Mouse (Mus musculus) heart, postnatal 0 days (tissue): Measurements from ENCODE around the gene Kynu. TPM values are rescaled to one million over a fixed set of nuclear protein-coding genes. Genes with fewer than 3 reads are reported as not detected.

ENCODE experiments used
- ATAC-seq: fragments of 200-750 bp; cut with Nextera tagmentation; 2 replicates; pipeline ENCODE4 v1.8.0; 2017; ENCODE audit warnings: low read depth, moderate number of reproducible peaks, moderate library complexity; ENCODE audit not compliant: insufficient read depth
- DNase-seq: peaks from one replicate; pipeline ENCODE4 v3.0.0-alpha.2; 2016; ENCODE audit warnings: low spot score
- H3K27ac ChIP-seq: fragments of 300-500 bp; sonication (generic); 2 replicates; pipeline ENCODE4 v1.5.1; 2014; ENCODE audit warnings: low read depth, mild to moderate bottlenecking
- H3K27me3 ChIP-seq: fragments of 300-500 bp; sonication (generic); 2 replicates; pipeline ENCODE4 v1.6.1; 2014; ENCODE audit warnings: low read length, mixed read lengths; ENCODE audit not compliant: control insufficient read depth, insufficient read depth
- H3K36me3 ChIP-seq: fragments of 300-500 bp; sonication (generic); replicated peaks from 2 replicates; pipeline ENCODE4 v1.6.1; 2014; ENCODE audit warnings: low read length, mixed read lengths; ENCODE audit not compliant: control insufficient read depth, insufficient read depth
- H3K4me1 ChIP-seq: fragments of 300-500 bp; sonication (generic); 2 replicates; pipeline ENCODE4 v1.6.1; 2014; ENCODE audit warnings: antibody characterized with exemption; ENCODE audit not compliant: control insufficient read depth, insufficient read depth
- H3K4me2 ChIP-seq: fragments of 300-500 bp; sonication (generic); 2 replicates; pipeline ENCODE4 v1.6.1; 2014; ENCODE audit warnings: low read depth, mild to moderate bottlenecking, low read length, moderate library complexity
- H3K4me3 ChIP-seq: fragments of 300-500 bp; sonication (generic); 2 replicates; pipeline ENCODE4 v1.5.1; 2014; ENCODE audit warnings: low read depth, low read length
- H3K9ac ChIP-seq: fragments of 300-500 bp; sonication (generic); replicated peaks from 2 replicates; pipeline ENCODE4 v1.6.1; 2014; ENCODE audit warnings: low read depth, low read length, mixed read lengths
- H3K9me3 ChIP-seq: fragments of 300-500 bp; sonication (generic); replicated peaks from 2 replicates; pipeline ENCODE4 v1.6.1; 2016; ENCODE audit warnings: low read length; ENCODE audit not compliant: control insufficient read depth
- CTCF ChIP-seq: IDR thresholded peaks from 2 replicates; pipeline ENCODE4 v1.5.1; 2016; ENCODE audit warnings: antibody characterized with exemption, control low read depth, low read depth
- EP300 ChIP-seq: IDR thresholded peaks from 2 replicates; pipeline ENCODE4 v1.6.1; 2016; ENCODE audit warnings: antibody characterized with exemption, low read depth
- WGBS: fragments of 180-500 bp; shearing (Covaris S2); extraction: QIAGEN DNeasy Blood & Tissue Kit; methylation state at CpG from one replicate; pipeline ENCODE4 v1.1.7; 2014; 5-methylcytosine and 5-hydroxymethylcytosine counted together
- polyA plus RNA-seq: library from polyadenylated mRNA; unstranded; fragments of >200 nt; fragmentation: Nextera tagmentation; extraction: Ambion mirVana; gene quantifications from 2 replicates; pipeline ENCODE4 v1.2.1, GENCODE M21; 2015
- total RNA-seq: library from RNA; depleted of rRNA; stranded (reverse); fragments of >200 nt; gene quantifications from 2 replicates; pipeline ENCODE4 v1.2.3, GENCODE M21; 2014; ENCODE audit warnings: low replicate concordance

Gene Kynu
- total and polyA plus RNA-seq, 2 experiments from 2014 or later = not detected

DNA sequence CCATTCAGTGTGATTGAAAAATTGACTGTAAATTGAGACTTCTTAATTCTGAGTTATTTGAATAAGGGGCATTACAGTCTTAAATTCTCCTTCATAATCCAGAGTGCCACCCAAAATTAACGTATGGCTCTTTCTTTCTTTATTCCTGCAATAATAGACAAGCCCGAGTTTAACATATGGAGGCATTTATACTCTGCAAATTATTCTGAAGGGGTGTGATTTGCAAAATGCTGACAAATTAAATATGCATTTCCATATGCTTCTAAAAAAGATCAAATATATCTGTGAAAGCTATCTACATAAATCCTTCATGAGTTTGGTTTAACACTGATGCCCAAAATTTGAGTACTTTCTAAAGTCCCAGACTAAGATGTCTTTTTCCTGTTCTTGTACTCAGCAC is 91.8 kb downstream of the Kynu start:
- no peak for TF ChIP-seq EP300
- TF ChIP-seq CTCF = no peak
- no peaks in the 10 kb centered on the region for H3K27me3 ChIP-seq
- no peak overlapping the region for H3K4me3 ChIP-seq
- no peak for DNase-seq
- H3K27ac ChIP-seq = no peak overlapping the region
- H3K4me2 ChIP-seq = no peak overlapping the region
- ATAC-seq = no peak
- no peaks in the 10 kb centered on the region for H3K4me1 ChIP-seq
- no peak overlapping the region for H3K9ac ChIP-seq
- H3K36me3 ChIP-seq = no peaks in the 10 kb centered on the region
- 52% methylated on average over 2 of the region's 2 CpGs for WGBS
- no peaks in the 10 kb centered on the region for H3K9me3 ChIP-seq

DNA sequence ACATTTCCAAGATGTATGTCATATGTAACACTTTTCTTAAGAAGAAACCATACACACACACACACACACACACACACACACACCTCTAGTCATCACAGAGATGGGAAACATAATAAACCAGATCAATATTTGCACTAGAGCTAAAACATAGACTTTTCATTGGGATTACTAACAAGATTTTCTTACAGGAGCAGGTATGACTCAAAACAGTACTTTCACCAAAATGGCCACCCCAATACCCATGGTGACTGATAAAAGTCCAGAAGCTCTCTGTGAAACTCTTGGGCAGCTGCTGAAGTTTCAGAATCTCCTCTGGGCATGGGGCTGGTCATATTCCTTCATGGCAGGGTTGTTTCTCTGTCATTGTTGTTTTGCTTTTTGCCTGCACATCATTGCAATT is 114.5 kb downstream of the Kynu start:
- no peaks in the 10 kb centered on the region for H3K36me3 ChIP-seq
- H3K4me3 ChIP-seq = no peak overlapping the region
- no peak overlapping the region for H3K9ac ChIP-seq
- H3K4me1 ChIP-seq = no peaks in the 10 kb centered on the region
- H3K4me2 ChIP-seq = no peak overlapping the region
- no peaks in the 10 kb centered on the region for H3K9me3 ChIP-seq
- TF ChIP-seq EP300 (no peak), CTCF (no peak)
- H3K27me3 ChIP-seq = no peaks in the 10 kb centered on the region
- ATAC-seq = no peak
- DNase-seq = no peak
- H3K27ac ChIP-seq = no peak overlapping the region

DNA sequence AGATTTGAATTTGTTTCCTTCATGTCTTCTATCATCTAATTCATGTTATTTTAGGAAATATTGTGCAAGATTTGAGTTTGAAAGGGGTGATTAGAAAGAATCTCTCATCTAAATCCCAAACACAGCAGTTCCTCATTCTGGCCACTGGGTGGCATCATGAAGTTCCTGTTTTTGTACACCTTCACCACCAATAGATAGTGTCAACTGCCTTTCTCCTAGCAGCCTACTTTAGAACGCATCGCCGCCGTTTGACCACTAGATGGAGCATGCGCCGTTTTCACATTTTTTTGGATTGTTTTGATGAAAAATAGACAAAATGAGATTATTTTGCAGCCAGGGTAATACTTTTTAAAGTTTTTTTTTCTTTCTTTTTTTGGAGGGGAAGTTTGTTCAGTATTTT is 118.5 kb downstream of the Kynu start:
- H3K9ac ChIP-seq = no peak overlapping the region
- ATAC-seq = peak; percentile 55; the same call in 1 of the 2 replicates
- no peak overlapping the region for H3K27ac ChIP-seq
- no peaks in the 10 kb centered on the region for H3K4me1 ChIP-seq
- no peaks in the 10 kb centered on the region for H3K27me3 ChIP-seq
- peak; percentile 82 for TF ChIP-seq CTCF
- TF ChIP-seq EP300 = no peak
- no peaks in the 10 kb centered on the region for H3K9me3 ChIP-seq
- peak; percentile 76 for DNase-seq
- no peak overlapping the region for H3K4me3 ChIP-seq
- H3K4me2 ChIP-seq = no peak overlapping the region
- WGBS = 2% methylated on average over 6 of the region's 6 CpGs
- H3K36me3 ChIP-seq = no peaks in the 10 kb centered on the region

DNA sequence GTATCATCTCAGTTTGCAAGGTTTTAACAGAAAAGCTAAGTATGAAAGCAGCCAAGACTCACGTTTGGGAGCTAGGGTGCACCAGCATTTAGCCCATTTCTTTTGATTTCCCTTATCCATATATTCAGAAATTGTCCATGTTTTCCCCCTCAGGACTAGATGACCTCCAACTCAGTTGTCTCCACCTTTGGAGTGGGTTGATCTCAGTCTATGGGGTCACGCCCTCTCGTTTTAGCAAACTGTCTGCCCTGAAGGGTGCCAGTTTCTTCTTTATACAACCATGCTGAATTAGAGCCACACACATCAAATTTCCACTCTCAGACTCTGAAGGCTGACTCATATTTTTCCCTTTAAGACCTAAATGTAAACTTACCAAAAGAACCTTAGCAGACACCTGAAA is 119.0 kb downstream of the Kynu start:
- TF ChIP-seq EP300 = no peak
- no peak for TF ChIP-seq CTCF
- ATAC-seq = no peak
- no peak overlapping the region for H3K4me3 ChIP-seq

DNA sequence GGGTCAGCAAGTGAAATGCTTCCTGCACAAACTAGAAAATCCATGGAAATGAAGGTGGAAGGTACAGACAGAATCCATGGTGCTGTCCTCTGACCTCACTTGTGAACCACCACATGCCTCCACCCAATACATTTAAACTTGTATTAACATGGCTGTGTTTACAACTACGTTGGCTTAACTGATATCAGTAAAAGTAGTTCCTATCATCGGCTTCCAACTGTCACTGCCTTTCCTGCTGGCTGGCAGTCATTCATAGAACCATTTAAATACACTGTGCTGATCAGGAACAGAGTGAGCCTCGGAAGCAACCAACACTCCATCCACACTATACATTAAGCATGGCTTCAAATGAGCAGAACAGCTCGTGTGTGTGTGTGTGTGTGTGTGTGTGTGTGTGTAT is 120.1 kb downstream of the Kynu start:
- H3K36me3 ChIP-seq = no peaks in the 10 kb centered on the region
- H3K9me3 ChIP-seq = no peaks in the 10 kb centered on the region
- TF ChIP-seq CTCF (no peak), EP300 (no peak)
- WGBS = 54% methylated on average over 4 of the region's 4 CpGs
- no peaks in the 10 kb centered on the region for H3K4me1 ChIP-seq
- no peaks in the 10 kb centered on the region for H3K27me3 ChIP-seq
- no peak overlapping the region for H3K27ac ChIP-seq
- no peak overlapping the region for H3K4me3 ChIP-seq
- H3K9ac ChIP-seq = no peak overlapping the region
- DNase-seq (no peak), ATAC-seq (no peak)
- H3K4me2 ChIP-seq = no peak overlapping the region

More for the DNA sequence above, 119.0 kb downstream of the Kynu start:
- 41% methylated on average over 3 of the region's 3 CpGs for WGBS
- DNase-seq = no peak
- Histone ChIP-seq H3K9me3 (no peaks in the 10 kb centered on the region), H3K4me1 (no peaks in the 10 kb centered on the region), H3K27ac (no peak overlapping the region), H3K4me2 (no peak overlapping the region), H3K36me3 (no peaks in the 10 kb centered on the region), H3K9ac (no peak overlapping the region), H3K27me3 (no peaks in the 10 kb centered on the region)

DNA sequence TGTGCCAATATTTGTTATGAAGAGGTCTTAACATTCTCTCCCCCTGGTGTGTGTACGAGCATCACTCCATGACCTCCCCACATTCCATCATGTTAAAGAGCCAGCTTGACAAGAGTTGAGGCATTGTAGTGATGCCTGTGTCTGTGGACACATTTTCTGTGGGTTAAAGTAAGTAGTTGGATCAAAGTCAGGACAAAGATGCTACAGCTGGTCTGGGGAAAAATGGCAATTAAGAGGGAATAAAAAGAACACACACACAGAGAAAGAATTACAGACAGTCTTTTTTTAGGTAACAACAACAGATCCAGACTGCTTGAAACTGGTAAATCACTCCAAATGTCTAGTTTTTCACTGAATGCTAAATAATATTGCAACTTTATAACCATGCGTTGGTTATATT is 135.3 kb downstream of the Kynu start:
- TF ChIP-seq EP300 (no peak), CTCF (no peak)
- DNase-seq (no peak), ATAC-seq (no peak)
- 69% methylated on average over 2 of the region's 2 CpGs for whole genome bisulfite sequencing
- H3K36me3 ChIP-seq = no peaks in the 10 kb centered on the region
- H3K9ac ChIP-seq = no peak overlapping the region
- no peak overlapping the region for H3K27ac ChIP-seq
- H3K4me3 ChIP-seq = no peak overlapping the region
- no peaks in the 10 kb centered on the region for H3K27me3 ChIP-seq
- no peaks in the 10 kb centered on the region for H3K4me1 ChIP-seq
- no peaks in the 10 kb centered on the region for H3K9me3 ChIP-seq
- H3K4me2 ChIP-seq = no peak overlapping the region
